Mouse (Mus musculus) gastrocnemius, postnatal 36 days (tissue): Measurements from ENCODE around the gene Efs. TPM values are rescaled to one million over a fixed set of nuclear protein-coding genes. Genes with fewer than 3 reads are reported as not detected.
A peak's percentile ranks its signal among the peaks of the same experiment; 100 is the strongest.

Experiments
- DNase-seq, 2 experiments: peaks; one replicate each; pipeline ENCODE4 v3.0.0; 2022
- intact Hi-C: fragments of 180-260 bp; cut with DNase I; formaldehyde crosslinking; loops from one replicate; pipeline ENCODE4 v1.15.1; 2025
- microRNA-seq, 2 experiments: library from miRNA; unstranded; fragments of <30 nt; microRNA quantifications; one replicate each; pipeline ENCODE4 v1.2.0; 2021
- total RNA-seq, 2 experiments: library from RNA; stranded (reverse); gene quantifications; 2 replicates each; pipeline ENCODE4 v1.2.3; 2021

Efs gene
- total RNA-seq, 2 experiments from 2014 or later, result 2.1 to 2.5 TPM

- peak; percentile 53 to 66 for DNase-seq
- intact Hi-C loops, result no loop called here
These were observed 48.7 kb downstream of the Efs start, which contains the start of gene Ppp1r3e for GRCm38 (mm10) chr14:54877048-54877715. Ppp1r3e (minus strand) TSS chr14:54877550.

GRCm38 (mm10) chr14:54876539-54877047 lies 49.3 kb downstream of the Efs start:
- intact Hi-C loops, result loop anchor here (1.0 kb wide), 1 partner anchor 12 kb away; no protein-coding TSS in a partner anchor
- peak; percentile 82 to 83 for DNase-seq

- DNase-seq, result peak in 1 of 2 experiments; percentile 19
These were observed 49.9 kb downstream of the Efs start for GRCm38 (mm10) chr14:54875844-54876538.

GRCm38 (mm10) chr14:54874165-54874564 lies 51.8 kb downstream of the Efs start:
- no peak for DNase-seq
- intact Hi-C loops, result no loop called here

More at GRCm38 (mm10) chr14:54875844-54876538, 49.9 kb downstream of the Efs start:
- intact Hi-C loops, result loop anchor here (1.0 kb wide), 1 partner anchor 12 kb away; no protein-coding TSS in a partner anchor

GRCm38 (mm10) chr14:54870861-54871260 lies 55.1 kb downstream of the Efs start, which contains the start of gene Homez:
Homez (minus strand) TSS chr14:54870961.
- DNase-seq, result no peak
- intact Hi-C loops, result no loop called here

GRCm38 (mm10) chr14:54868026-54868425 lies 57.9 kb downstream of the Efs start:
- intact Hi-C loops, result no loop called here
- no peak for DNase-seq

GRCm38 (mm10) chr14:54866936-54867335 lies 59.0 kb downstream of the Efs start:
- intact Hi-C loops, result no loop called here
- no peak for DNase-seq

Small RNA genes within 50 kb of the gene (microRNA-seq; reads per million reads assigned to microRNA genes)
- gene Mir208a (9.3 to 11.1 reads per million in 2 experiments), gene Mir208b (152 to 660 reads per million in 2 experiments)

Other genes with a start within 250 kb of the Efs start
- 10 to 100 TPM in 1 of 2 experiments, 1 to 10 TPM in 1; 7.4 to 11.3 TPM for gene 1700123O20Rik, start 239.9 kb downstream of the Efs start, total RNA-seq
- gene Acin1, start 239.2 kb downstream of the Efs start, total RNA-seq, result 10 to 100 TPM; 63.7 to 64.2 TPM
- gene Gm29776, start 227.3 kb downstream of the Efs start, total RNA-seq, result not detected
- not detected for gene Cebpe, start 214.0 kb downstream of the Efs start, total RNA-seq
- 10 to 100 TPM; 17.5 to 23.4 TPM for gene Slc7a8, start 144.2 kb downstream of the Efs start, total RNA-seq
- gene Rnf212b, start 112.0 kb downstream of the Efs start, total RNA-seq, result 1 to 10 TPM; 2.2 TPM
- 1 to 10 TPM; 2.6 to 4.0 TPM for gene Homez, start 55.2 kb downstream of the Efs start, total RNA-seq
- 1 to 10 TPM; 2.9 to 3.0 TPM for gene Ppp1r3e, start 48.6 kb downstream of the Efs start, total RNA-seq
- 10 to 100 TPM; 20.9 to 25.9 TPM for gene Bcl2l2, start 42.7 kb downstream of the Efs start, total RNA-seq
- not detected for gene Gm20521, start 42.7 kb downstream of the Efs start, total RNA-seq
- gene Pabpn1, start 33.6 kb downstream of the Efs start, total RNA-seq, result 10 to 100 TPM; 51.0 to 53.2 TPM
- gene Slc22a17, start 13.0 kb downstream of the Efs start, total RNA-seq, result 1 to 10 TPM; 1.6 to 1.7 TPM
- gene Il25, start 6.6 kb upstream of the Efs start, total RNA-seq, result not detected
- gene Cmtm5, start 10.1 kb upstream of the Efs start, total RNA-seq, result under 1 TPM in 1 of 2 experiments, not detected in 1; 0.42 TPM
- gene Myh6, start 40.8 kb upstream of the Efs start, total RNA-seq, result 100 to 1,000 TPM in 1 of 2 experiments, 10 to 100 TPM in 1; 40.5 to 246 TPM
- gene Gm17428, start 50.8 kb upstream of the Efs start, total RNA-seq, result not detected
- 1,000 to 10,000 TPM in 1 of 2 experiments, 100 to 1,000 TPM in 1; 194 to 1,204 TPM for gene Myh7, start 68.5 kb upstream of the Efs start, total RNA-seq
- 10 to 100 TPM; 13.9 to 18.1 TPM for gene Ngdn, start 89.3 kb upstream of the Efs start, total RNA-seq
- 1 to 10 TPM; 3.5 to 3.7 TPM for gene Zfhx2, start 166.2 kb upstream of the Efs start, total RNA-seq
- gene Thtpa, start 168.7 kb upstream of the Efs start, total RNA-seq, result 10 to 100 TPM; 10.1 to 13.6 TPM
- gene Ap1g2, start 180.5 kb upstream of the Efs start, total RNA-seq, result 1 to 10 TPM; 4.0 to 5.1 TPM
- under 1 TPM; 0.17 to 0.23 TPM for gene Jph4, start 190.8 kb upstream of the Efs start, total RNA-seq